Mouse (Mus musculus) layer of hippocampus, adult 18-20 months (tissue): ENCODE data around the gene Hba-a1. TPM values are rescaled to one million over a fixed set of nuclear protein-coding genes. Genes with fewer than 3 reads are reported as not detected.
"Not testable (repeated sequence)": the region's sequence is repeated elsewhere in the genome, so short reads cannot be mapped to it uniquely, and the experiment has no call there.

Experiments used
- DNase-seq, 2 experiments: peaks; one replicate each; pipeline ENCODE4 v3.0.0; 2022; ENCODE audit warnings: low spot score in 2 of 2
- total RNA-seq, 2 experiments: library from RNA; stranded (reverse); gene quantifications; 2 replicates each; pipeline ENCODE4 v1.2.3; 2021

Hba-a1 gene
- total RNA-seq, 2 experiments from 2014 or later: 298 to 318 TPM

DNA sequence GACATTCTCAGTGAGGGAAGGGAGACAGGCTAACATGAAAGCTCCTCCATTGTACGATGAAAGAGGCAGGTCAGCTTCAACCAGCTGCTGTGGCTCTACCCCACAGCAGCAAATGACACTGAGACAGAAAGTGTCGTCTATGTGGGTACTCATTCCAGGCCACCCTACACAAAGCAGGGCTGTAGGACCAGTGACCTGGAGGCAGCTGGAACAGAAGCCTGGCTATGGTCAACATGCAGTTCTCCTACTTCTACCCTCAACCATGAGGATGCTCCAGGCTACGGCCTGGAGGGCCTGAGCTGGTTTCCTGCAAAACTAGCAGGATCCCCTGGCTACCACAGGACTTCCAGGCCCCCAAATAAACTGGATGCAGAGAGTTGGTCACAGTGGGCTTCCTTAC, 26.7 kb upstream of the Hba-a1 start:
- no peak for DNase-seq

DNA sequence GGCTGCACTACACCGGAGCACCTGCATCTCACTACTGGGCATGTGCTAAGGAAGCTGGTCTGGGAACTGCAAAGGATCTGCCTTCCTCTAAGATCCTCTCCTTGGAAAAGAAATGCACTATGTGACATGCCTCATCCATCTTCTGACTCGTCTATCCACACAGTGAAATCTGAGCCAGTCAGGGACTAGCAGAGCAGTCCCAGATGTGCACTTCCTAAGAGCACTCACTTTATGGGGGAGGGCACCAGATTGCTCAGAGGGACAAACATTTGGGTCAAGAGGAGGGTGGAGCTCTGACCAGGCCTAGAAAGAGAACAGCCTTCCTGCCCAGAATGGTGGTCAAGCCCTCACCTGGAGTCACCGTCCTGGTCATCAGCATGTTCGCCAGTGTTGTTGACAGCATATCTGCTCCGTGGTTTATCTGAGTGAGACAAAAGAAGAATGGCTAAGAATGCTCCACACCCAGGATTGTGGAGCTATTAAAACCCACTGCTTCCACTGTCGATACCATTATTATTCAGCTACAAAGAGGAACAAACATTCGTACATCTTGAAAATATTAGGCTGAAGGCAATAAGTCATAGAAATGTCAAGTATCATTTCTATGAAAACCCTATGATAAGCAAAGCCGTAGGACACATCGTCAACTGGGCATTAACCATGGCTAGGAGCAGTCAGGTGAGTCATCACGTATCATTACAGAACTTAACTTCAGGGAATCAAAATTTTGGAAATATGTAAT, 20.5 kb upstream of the Hba-a1 start:
- DNase-seq: no peak

DNA sequence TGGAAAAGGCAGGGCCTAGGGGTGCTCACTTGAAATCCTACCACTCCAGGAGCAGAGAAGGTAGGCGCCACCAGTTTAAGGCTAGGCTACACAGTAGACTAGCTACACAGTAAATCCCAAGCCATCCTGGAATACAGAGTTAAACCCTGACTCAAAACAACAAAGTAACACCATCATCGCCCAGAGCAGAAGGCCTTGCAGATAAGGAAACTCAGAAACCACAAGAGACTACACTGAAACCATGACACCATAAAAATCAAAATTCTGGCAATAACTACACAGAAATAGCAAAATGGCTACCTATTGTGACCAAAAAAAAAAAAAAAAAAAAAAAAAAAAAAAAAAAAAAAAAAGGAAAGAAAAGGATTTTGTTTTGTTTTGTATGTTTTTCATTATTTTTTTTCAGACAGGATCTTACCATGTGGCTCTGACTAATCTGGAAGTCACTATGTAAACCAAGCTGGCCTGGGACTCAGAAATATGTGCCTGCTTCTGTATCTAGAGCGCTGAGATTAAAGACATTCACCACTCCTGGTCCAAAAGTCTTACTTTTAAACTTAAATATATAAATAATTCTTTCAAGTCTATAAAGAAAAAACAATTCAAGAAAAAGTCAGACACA, 18.1 kb upstream of the Hba-a1 start:
- DNase-seq: no peak

DNA sequence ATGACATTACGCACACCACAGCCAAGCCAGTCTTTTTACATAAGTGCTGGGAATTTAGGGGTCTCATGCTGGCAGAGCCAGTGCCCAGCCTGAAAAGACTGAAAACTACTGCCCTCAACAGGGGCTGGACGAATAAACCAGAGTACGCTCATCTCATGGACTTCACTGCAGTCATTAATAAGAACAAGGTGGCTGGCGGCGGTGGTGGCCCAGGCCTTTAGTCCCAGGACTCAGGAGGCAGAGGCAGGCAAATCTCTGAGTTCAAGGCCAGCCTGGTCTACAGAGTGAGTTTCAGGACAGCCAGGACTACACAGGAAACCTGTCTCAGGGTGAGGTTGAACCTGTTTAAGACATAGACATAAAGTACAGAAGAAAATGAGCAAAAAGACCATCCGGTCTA, 17.1 kb upstream of the Hba-a1 start:
- no peak for DNase-seq

DNA sequence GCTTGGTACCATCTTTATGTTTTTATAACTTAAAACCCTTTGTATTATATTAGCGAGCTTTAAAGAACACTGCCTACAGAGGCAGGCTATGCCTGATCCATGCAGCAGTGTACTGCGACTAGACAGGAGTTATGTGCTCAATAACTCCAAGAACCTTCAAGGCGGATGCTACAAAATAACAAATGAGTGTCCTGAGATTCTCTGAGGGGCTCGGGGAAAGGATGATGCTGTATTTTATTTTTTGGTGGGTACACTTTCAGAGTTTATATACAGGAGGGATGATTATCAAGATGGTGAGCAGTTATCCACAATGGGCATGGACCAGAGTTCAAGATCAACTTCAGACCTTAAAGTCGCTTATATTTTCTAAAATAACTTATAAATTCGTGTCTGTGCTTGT, 16.5 kb upstream of the Hba-a1 start:
- DNase-seq: no peak

DNA sequence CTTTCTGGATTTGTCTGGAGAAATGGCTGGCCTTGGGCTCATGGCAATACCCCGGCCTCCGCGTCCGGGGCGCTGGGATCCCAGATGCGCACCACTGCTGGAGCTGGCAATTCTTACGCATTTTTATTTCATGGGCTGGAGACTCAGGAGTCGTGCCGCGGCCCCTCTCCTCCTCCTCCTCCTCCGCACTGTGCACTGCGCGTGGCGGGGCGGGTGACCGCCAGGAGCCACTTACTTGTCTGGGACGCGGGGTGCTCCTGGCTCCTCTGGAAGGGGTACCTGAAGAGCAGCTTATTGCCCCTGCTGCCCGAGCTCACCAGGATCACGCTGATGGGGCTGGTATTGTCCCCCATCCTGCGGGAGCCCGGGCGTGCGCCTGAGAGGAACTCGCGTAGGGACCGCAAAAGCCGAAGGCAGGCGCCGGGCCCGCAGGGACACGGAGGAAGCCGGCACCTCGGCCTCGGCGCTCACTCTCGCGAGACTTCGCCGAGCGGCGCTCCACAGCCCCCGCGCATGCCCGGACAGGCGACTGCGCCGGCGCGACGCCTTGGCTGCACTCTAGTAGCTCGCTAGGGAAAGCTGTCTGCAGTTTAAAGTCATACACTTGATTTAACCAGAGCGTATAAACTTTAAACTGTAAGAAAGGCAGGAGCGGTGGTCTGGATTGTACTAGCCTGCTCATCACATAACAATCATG, 16.0 kb upstream of the Hba-a1 start, which contains the start of gene Nprl3:
Gene Nprl3, minus strand, starts transcription at position 520 of the 697 bp plus-strand sequence.
- DNase-seq: peak; percentile 93 to 97

DNA sequence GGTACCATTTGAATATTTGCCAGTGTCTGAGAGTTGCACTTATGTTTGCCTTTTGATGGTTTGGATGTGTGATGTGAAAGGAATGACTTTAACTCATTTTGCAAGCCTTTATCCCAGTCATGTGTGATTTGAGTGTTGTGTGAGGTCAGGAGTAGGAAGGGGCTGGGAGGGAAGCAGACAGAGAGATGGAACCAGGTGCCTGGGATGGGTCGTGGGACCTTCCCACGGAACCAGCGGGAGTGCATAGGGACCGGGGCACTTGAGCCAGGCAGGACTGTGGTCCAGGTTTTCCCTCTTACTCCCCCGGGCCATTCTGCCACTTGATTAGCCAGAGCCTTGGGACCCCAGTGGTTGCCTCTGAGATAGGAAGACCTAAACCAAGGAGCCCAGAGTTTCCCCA, 15.3 kb upstream of the Hba-a1 start:
- DNase-seq: no peak

DNA sequence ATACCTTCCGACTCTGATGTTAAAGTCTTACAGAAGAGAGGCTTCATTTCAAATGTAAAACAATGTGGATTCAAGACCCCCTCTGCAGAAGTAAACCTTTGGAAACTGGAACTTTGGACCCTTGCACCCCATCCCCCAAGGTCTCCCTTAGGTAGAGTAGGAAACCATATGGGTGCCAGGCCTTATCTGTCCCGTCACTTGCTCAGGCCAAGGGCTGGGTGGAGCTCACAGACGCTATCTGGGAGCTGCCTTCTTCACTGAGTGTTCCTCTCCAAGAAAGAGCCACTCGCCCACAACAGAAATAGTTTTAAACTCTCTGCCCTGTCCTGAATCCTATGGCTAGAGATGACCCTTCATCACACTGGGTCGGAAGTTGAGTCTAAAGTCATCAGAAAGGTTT, 14.4 kb upstream of the Hba-a1 start:
- no peak for DNase-seq

DNA sequence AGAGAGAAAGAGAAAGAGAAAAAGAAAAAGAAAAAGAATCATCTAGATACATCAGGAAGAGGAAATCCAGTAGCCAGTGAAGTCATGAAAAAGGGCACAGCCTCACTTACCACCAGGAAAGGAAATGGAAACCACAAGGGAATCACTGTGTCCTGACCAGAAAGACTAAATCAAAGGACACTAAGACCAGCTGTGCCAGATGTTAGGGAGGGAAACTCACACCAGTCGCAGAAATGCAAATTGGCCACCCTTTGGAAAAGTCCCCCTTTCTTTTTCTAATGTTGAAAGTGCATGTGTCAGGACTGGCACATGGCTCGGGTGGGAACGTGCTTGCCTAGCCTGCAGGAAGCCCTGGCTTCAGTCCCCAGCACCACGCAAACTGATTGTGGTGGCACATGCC, 12.1 kb upstream of the Hba-a1 start:
- no peak for DNase-seq

DNA sequence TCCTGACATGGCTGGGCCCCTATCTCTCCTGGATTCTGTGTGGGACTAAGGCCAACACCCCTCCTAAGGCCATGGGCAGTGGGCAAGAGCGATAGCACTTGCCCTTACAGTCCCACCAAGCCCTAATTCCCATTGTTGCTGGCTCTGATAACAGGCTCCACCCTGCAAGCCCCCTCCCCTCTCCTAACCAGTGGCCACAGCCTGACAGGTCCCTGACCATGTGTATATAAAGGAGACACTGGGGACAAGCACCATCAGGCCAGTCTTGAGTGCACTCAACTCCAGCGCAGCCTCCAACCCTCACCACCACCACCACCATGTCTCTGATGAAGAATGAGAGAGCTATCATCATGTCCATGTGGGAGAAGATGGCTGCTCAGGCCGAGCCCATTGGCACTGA, 7.0 kb upstream of the Hba-a1 start, which contains the start of gene Hba-x:
Gene Hba-x, plus strand, starts transcription at position 54 of the 400 bp plus-strand sequence.
- no peak for DNase-seq

DNA sequence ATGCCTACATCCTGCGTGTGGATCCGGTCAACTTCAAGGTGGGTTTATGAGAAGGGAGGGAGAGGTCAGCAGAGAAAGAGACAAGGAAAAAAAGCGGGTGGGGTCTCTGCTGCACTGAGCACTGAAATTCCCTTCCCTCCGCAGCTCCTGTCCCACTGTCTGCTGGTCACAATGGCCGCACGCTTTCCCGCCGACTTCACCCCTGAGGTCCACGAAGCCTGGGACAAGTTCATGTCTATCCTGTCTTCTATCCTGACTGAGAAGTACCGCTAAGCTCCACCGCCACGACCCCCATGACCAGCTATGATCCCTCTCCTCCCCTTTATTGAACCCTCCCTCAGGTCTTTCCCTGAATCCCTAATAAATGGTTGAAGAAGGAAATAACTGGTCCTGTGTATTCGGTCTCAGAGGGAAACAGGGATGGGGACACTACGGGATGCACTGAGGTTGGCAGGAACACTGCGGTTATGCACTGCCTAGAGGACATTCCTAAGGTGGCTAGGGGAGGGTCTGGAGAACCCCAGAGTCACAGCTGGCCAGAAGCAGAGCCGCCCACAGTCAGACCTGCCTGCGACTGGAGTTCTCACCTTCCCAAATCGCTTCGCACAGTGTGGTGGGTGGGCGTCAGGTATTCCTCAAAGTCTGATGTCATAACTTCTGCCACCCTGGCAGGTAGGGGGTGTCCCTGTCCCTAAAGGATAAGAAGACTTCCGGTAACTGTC, 5.4 kb upstream of the Hba-a1 start:
- DNase-seq: no peak

DNA sequence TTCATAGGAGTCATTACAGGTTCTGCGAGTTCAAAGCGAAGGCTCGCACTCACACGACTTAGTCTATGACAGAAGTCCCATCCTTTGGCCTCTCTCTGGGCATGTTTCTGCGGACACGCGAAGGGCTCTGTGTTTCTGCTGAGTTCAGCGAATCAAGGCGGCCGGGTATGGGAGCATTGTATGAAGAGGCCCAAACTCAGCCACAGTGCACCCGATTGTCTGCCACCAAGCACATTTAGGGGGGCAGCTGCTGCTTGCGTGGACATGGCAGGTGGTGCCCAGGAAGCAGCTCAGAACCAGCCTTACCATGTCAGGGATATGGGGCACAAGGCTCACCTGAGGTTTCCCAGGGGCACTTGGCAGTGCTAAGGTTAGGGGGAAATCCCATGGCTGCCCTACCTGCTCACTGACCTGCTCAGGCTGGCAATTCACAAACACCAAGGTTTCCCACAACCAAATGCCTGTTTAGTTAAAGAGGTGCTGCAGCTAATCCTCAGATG, 4.8 kb upstream of the Hba-a1 start:
- no peak for DNase-seq

DNA sequence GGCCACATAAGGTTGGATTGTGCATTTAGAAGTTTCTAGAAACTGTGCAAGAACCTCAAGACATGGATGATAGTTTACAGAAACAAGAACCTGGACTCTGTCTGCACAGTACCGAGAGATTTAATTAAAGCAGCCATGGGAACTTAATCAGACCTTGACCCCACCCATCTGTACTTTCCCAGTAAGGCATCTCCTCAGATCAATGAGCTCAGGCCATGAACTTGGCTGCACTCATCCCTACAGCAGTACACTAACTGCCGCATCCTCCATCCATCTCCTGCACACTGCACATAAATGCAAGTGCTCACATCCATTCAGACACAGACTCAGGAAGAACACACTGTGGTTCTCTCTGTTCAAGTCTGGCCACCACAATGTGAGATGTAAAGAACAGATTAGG, 2.7 kb upstream of the Hba-a1 start:
- DNase-seq: no peak

DNA sequence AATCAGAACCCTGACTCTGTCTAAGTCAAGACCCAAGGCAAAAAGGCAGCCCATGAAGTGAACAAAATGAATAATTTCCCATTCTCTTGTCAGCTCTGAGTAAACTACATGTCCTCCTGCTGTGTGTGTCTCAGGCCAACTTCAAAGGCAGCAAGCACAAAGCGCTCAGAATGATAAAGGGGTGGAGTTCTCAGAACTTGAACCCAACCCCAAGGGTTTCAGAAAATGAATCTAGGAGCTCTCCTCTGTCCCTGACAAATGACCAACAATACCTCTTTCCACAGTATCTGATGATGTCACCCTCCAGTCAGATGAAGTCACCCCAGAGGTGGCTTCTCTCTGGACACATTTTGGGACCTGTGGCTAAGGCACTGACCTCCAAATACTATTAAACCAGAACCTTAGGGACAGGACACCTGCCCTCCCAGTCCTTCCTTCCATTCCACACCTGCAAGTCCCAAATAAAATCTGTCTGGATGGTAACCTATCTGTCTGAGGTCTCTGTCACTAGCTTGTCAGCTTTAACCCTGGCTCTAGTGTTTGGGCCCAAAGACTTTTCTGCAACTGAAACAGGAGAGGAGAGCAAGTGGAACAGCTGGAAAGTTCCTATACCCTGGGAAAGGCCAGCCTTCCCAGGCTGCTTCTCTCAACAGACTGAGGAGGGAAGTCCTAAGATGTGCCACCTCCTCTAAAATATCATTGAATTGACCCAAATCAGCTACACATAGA, 1.7 kb upstream of the Hba-a1 start:
- DNase-seq: no peak

DNA sequence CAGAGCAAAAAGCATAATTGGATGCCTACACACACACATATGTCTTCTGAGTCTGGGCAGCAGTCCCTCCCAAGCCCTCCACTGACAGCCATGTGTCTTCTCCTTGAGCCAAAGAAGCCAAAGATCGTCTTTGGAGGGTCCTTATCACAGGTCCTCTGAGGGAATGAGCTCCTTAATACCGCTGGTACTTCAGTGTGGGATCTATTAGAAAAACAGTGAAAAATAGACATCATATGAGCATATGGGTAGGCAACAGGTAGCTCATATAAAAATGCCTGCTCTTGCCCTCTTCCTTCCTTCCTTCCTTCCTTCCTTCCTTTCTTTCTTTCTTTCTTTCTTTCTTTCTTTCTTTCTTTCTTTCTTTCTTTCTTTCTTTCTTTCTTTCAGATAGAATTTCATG, 1.3 kb downstream of the Hba-a1 start:
- DNase-seq: not testable (repeated sequence)

DNA sequence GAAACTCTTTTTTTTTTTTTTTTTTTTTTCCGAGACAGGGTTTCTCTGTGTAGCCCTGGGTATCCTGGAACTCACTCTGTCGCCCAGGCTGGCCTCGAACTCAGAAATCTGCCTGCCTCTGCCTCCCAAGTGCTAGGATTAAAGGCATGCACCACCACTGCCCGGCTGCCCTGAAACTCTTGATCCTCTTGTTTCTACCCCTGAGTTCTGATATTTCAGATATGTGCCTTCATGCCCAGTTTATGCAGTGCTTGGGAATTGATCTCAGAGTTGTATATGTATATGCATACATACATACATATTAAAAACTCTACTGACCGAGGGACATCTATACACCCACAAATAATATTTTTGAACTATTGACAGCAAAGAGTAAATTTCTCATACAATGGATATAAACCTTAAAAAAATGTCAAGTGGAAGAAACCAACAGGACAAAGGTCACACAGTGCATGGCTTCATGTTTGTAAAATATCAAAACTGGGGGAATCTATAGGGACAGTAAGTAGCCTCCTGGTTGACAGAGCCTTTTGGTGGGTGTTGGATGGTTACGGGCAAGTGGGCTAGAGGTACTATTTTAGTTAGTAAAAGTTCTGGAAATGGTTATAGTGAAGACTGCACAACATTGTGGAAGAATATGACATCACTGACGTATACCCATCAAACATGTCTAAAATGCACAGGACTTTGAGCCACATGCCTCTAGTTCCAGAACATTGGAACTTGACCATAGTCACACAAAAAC, 1.9 kb downstream of the Hba-a1 start:
- no peak for DNase-seq

DNA sequence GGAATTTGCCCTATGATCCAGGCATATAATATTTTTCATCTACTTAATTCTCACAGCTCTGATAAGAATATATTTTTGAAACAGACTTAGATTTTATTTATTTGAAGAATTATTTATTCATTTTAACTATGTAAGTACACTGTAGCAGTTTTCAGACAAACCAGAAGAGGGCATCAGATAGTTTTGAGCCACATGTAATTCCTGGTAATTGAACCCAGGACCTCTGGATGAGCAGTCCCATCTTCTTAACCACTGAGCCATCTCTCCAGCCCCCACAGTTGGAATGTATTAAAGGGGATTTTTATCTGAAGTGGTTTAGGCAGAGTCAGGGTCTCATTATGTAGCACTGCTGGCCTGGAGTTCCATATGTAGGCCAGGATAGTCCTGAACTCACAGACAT, 2.6 kb downstream of the Hba-a1 start:
- not testable (repeated sequence) for DNase-seq

DNA sequence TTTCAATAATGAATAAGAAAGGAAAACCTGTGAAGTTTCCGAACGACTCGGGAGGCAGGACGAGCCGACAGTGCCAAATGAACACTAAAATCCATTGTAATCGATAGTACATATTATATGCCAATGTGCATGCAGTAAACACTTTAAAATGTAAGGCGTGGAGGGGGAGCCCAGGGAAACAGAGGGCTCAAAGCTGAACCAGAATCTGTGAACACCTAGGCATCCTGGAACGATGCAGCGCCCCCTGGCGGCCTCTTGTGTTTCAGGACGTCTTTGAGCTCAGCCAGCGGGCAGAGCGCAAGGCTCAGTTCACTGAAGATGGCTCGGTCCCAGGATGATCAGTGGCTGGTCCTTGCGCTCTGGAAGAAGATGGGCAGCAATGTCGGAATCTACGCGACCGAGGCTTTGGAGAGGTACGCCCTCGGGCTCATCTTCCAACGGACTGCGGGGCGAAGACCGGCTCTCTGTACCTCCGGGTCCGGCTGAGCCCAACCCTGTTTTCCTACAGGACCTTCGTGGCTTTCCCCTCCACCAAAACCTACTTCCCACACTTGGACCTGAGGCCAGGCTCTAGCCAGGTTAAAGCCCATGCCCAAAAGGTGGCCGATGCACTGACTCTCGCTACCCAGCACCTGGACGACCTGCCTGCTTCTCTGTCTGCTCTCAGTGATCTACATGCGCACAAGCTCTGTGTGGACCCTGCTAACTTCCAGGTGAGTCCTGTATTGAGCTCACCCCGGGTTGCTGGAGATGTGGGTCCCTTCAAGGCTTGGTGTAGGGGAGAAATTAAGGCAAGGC, 3.6 kb downstream of the Hba-a1 start, which contains the start of gene Hbq1b:
Gene Hbq1b, plus strand, starts transcription at position 271 of the 798 bp plus-strand sequence.
- DNase-seq: peak; percentile 47 to 90

DNA sequence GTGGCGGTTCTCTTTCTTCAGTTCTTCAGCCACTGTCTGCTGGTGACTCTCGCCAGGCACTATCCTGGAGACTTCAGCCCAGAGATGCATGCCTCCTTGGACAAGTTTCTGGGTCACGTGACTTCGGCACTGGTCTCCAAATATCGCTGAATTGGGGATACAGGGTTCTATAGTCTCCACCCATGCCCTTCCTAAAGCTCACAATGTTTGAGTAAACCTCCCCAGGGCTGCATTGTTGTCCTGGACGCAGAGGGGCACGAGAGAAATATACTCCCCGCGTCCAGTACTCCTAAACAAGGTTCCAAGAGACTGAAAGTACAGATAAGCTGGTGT, 4.1 kb downstream of the Hba-a1 start:
- DNase-seq: no peak
